Mouse (Mus musculus): ENCODE measurements around the gene Tmed5. TPM values are rescaled to one million over a fixed set of nuclear protein-coding genes. Genes with fewer than 3 reads are reported as not detected.
A peak's percentile ranks its signal among the peaks of the same experiment; 100 is the strongest.

Tmed5 gene
- polyA plus RNA-seq (2012; fragmentation: generic; extraction: Trizol): 16.8 TPM
- long read RNA-seq, experiment 1, transcript Tmed5-201 (4 exons, 3,800 nt): major isoform, 49 of 57 reads
- long read RNA-seq, experiment 1, partial matches to known transcripts: 0 of 57 reads
- long read RNA-seq, experiment 1, other reads (novel, unspliced or antisense): 8 of 57 reads
- long read RNA-seq, experiment 2, transcript Tmed5-201 (4 exons, 3,800 nt): major isoform, 154 of 169 reads
- long read RNA-seq, experiment 2, partial matches to known transcripts: 0 of 169 reads
- long read RNA-seq, experiment 2, other reads (novel, unspliced or antisense): 13 of 169 reads

DNA sequence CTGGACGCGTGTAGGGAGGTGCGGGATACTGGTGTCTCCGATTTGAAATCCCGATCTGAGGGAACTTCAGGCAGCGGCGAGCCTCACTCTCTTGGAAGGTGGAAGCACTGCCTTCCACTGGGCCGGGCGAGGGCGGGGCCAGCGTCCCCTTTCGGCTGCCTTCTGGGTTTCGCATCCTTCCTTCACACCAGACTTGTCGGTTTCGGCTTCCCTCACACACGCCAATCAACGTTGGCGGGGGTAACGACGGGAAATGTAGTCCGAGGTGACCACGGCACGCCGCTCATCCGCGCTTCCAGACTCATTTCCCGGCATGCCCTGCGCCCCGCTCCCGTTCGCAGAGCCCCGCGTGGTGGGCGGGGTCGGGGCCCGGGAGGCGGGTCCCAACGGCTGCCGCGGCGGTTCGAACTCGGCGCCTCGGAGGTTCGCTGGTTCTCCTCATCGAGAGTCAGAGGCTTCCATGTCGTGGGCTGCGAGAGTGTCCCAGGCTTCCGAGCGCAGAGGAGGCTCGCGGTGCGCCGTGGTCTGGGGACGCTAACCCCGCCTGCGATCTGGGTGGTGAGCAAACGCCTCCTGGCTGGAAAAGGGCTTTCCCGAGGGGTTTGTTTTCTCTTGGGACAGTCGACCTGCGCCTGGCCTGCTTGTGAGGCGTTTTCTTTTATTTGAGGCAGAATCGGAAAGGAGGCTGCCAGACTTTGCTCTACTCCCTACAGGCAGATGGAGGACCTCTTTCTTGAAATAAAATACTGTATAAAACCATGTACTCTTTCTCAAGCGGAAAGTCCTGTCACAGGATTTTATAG, at the start of gene Tmed5, which contains the start of gene Ccdc18:
Gene Tmed5, minus strand, starts transcription at position 180 of the 803 bp plus-strand sequence.
Gene Ccdc18, plus strand, starts transcription at position 435 of the 803 bp plus-strand sequence.
- Histone ChIP-seq H3ac (ENCODE audit: control insufficient read depth, insufficient read length, low read depth) (peak within 1 kb of the TSS; percentile 97), H3K4me3 (ENCODE audit: insufficient read depth, poor library complexity, severe bottlenecking) (peak within 1 kb of the TSS; percentile 76), H3K79me3 (ENCODE audit: low read depth) (peaks cover 34% of the 10 kb centered on the region), H3K36me3 (ENCODE audit: control insufficient read depth, insufficient read depth) (peaks cover 22% of the 10 kb centered on the region), H3K27me3 (ENCODE audit: control insufficient read depth, insufficient read depth, insufficient read length) (no peaks in the 10 kb centered on the region), H3K79me2 (ENCODE audit: control insufficient read depth, insufficient read depth) (peaks cover 48% of the 10 kb centered on the region)
- TF ChIP-seq USF1 (IDR thresholded peaks at IDR 0.05; ENCODE audit: low read depth) (no peak), MYOD1 (IDR thresholded peaks at IDR 0.05; ENCODE audit: control insufficient read depth, insufficient read length, low read depth) (no peak), MYOG (IDR thresholded peaks at IDR 0.05; ENCODE audit: control insufficient read depth, extremely low read depth, insufficient read length) (no peak), MAX (IDR thresholded peaks at IDR 0.05) (no peak), FOSL1 (IDR thresholded peaks at IDR 0.05; ENCODE audit: insufficient read depth, low read length, poor library complexity, severe bottlenecking) (no peak), CTCF (IDR thresholded peaks at IDR 0.05; ENCODE audit: control insufficient read depth, insufficient read depth, insufficient read length) (no peak), CEBPB (IDR thresholded peaks at IDR 0.05; ENCODE audit: low read depth) (no peak)

- no peaks in the 10 kb centered on the region for H3K36me3 ChIP-seq (ENCODE audit: control insufficient read depth, insufficient read depth)
- no peaks in the 10 kb centered on the region for H3K27me3 ChIP-seq (ENCODE audit: control insufficient read depth, insufficient read depth, insufficient read length)
- no peaks in the 10 kb centered on the region for H3K79me2 ChIP-seq (ENCODE audit: control insufficient read depth, insufficient read depth)
- no peak for TF ChIP-seq FOSL1 (IDR thresholded peaks at IDR 0.05; ENCODE audit: insufficient read depth, low read length, poor library complexity, severe bottlenecking)
- no peak for TF ChIP-seq MAX (IDR thresholded peaks at IDR 0.05)
- TF ChIP-seq CTCF (IDR thresholded peaks at IDR 0.05; ENCODE audit: control insufficient read depth, insufficient read depth, insufficient read length): peak; percentile 4
- no peak for TF ChIP-seq MYOG (IDR thresholded peaks at IDR 0.05; ENCODE audit: control insufficient read depth, extremely low read depth, insufficient read length)
- H3K79me3 ChIP-seq (ENCODE audit: low read depth): no peaks in the 10 kb centered on the region
- H3K4me3 ChIP-seq (ENCODE audit: insufficient read depth, poor library complexity, severe bottlenecking): no peak overlapping the region
- no peak overlapping the region for H3ac ChIP-seq (ENCODE audit: control insufficient read depth, insufficient read length, low read depth)
Observed at GRCm38 (mm10) chr5:108163695-108164094, 31.3 kb upstream of the Tmed5 start.

DNA sequence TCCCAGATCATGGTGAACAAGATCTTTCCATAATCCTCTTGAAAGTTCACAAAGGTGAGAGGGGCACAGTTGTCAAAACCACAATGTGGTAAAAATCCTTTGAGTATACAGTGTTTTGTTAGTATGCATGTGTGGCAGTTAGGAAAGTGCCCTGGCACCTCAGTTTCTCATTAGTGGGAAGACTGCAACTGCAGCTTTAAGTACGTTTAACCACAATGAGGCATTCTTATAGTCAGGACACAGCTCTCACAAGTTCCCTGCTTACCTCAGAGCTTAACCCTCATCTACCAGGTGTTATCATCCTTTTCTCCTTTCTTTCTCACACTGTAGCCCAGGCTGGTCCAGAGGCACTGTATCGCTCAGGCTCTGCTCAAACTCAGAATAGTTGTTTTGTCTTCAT, 28.4 kb upstream of the Tmed5 start:
- no peaks in the 10 kb centered on the region for H3K27me3 ChIP-seq (ENCODE audit: control insufficient read depth, insufficient read depth, insufficient read length)
- no peaks in the 10 kb centered on the region for H3K79me2 ChIP-seq (ENCODE audit: control insufficient read depth, insufficient read depth)
- TF ChIP-seq FOSL1 (IDR thresholded peaks at IDR 0.05; ENCODE audit: insufficient read depth, low read length, poor library complexity, severe bottlenecking) (no peak), MAX (IDR thresholded peaks at IDR 0.05) (no peak), MYOG (IDR thresholded peaks at IDR 0.05; ENCODE audit: control insufficient read depth, extremely low read depth, insufficient read length) (no peak), CTCF (IDR thresholded peaks at IDR 0.05; ENCODE audit: control insufficient read depth, insufficient read depth, insufficient read length) (no peak), MYOD1 (IDR thresholded peaks at IDR 0.05; ENCODE audit: control insufficient read depth, insufficient read length, low read depth) (no peak)
- no peak overlapping the region for H3ac ChIP-seq (ENCODE audit: control insufficient read depth, insufficient read length, low read depth)
- no peaks in the 10 kb centered on the region for H3K79me3 ChIP-seq (ENCODE audit: low read depth)
- no peaks in the 10 kb centered on the region for H3K36me3 ChIP-seq (ENCODE audit: control insufficient read depth, insufficient read depth)
- no peak overlapping the region for H3K4me3 ChIP-seq (ENCODE audit: insufficient read depth, poor library complexity, severe bottlenecking)

GRCm38 (mm10) chr5:108152592-108152991, 20.2 kb upstream of the Tmed5 start:
- Histone ChIP-seq H3K79me3 (ENCODE audit: low read depth) (no peaks in the 10 kb centered on the region), H3ac (ENCODE audit: control insufficient read depth, insufficient read length, low read depth) (no peak overlapping the region), H3K36me3 (ENCODE audit: control insufficient read depth, insufficient read depth) (no peaks in the 10 kb centered on the region), H3K79me2 (ENCODE audit: control insufficient read depth, insufficient read depth) (no peaks in the 10 kb centered on the region), H3K27me3 (ENCODE audit: control insufficient read depth, insufficient read depth, insufficient read length) (no peaks in the 10 kb centered on the region), H3K4me3 (ENCODE audit: insufficient read depth, poor library complexity, severe bottlenecking) (no peak overlapping the region)
- TF ChIP-seq CEBPB (IDR thresholded peaks at IDR 0.05; ENCODE audit: low read depth): no peak
- TF ChIP-seq USF1 (IDR thresholded peaks at IDR 0.05; ENCODE audit: low read depth): no peak
- no peak for TF ChIP-seq FOSL1 (IDR thresholded peaks at IDR 0.05; ENCODE audit: insufficient read depth, low read length, poor library complexity, severe bottlenecking)
- TF ChIP-seq CTCF (IDR thresholded peaks at IDR 0.05; ENCODE audit: control insufficient read depth, insufficient read depth, insufficient read length): no peak

DNA sequence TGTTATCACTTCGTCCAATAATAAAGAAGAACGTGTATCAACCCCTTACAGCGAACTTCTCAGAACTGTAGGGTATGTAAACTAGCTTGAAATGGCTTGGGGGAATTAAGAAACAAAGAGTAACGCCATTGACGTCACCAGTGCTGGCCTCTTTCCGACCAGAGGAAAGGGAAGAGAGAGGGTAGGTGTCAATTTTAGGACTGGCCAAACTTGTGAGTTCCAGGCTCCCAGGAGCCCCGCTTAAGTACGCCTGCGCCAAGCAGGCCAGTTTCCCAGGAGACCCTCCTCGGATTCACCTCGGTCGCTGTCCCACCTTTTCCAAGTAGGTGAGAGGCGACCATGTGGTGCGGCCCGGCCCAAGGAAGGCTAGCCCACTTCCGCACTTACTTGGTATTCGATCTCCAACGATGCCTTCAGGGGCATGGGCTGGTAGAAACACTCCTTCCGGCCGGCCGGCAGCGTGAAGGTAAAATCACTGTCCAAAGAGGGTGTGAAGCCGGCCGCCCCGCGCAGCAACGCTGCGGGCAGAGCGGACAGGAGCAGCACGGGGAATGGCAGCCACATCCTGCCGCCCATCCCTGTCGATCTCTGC, 475 bp downstream of the Tmed5 start:
- H3K27me3 ChIP-seq (ENCODE audit: control insufficient read depth, insufficient read depth, insufficient read length): no peaks in the 10 kb centered on the region
- H3K36me3 ChIP-seq (ENCODE audit: control insufficient read depth, insufficient read depth): peaks cover 26% of the 10 kb centered on the region
- peaks cover 50% of the 10 kb centered on the region for H3K79me2 ChIP-seq (ENCODE audit: control insufficient read depth, insufficient read depth)
- peaks cover 34% of the 10 kb centered on the region for H3K79me3 ChIP-seq (ENCODE audit: low read depth)
- peak overlapping the region; percentile 76 for H3K4me3 ChIP-seq (ENCODE audit: insufficient read depth, poor library complexity, severe bottlenecking)
- peak overlapping the region; percentile 97 for H3ac ChIP-seq (ENCODE audit: control insufficient read depth, insufficient read length, low read depth)
- TF ChIP-seq MAX (IDR thresholded peaks at IDR 0.05) (peak; percentile 33), MYOG (IDR thresholded peaks at IDR 0.05; ENCODE audit: control insufficient read depth, extremely low read depth, insufficient read length) (no peak), MYOD1 (IDR thresholded peaks at IDR 0.05; ENCODE audit: control insufficient read depth, insufficient read length, low read depth) (no peak), FOSL1 (IDR thresholded peaks at IDR 0.05; ENCODE audit: insufficient read depth, low read length, poor library complexity, severe bottlenecking) (no peak)
